Mouse (Mus musculus): ENCODE data around the gene Pifo.
"Not testable (repeated sequence)": the region's sequence is repeated elsewhere in the genome, so short reads cannot be mapped to it uniquely, and the experiment has no call there.

- TF ChIP-seq CTCF, EP300 (IDR thresholded peaks at IDR 0.05; ENCODE audit: low read depth): not testable (repeated sequence)
Observed at GRCm38 (mm10) chr3:105989611-105990010, 24.8 kb downstream of the Pifo start.

Data from liver, embryonic 14.5 days (tissue).